Mouse (Mus musculus): ENCODE measurements around the gene Psma1. TPM values are rescaled to one million over a fixed set of nuclear protein-coding genes. Genes with fewer than 3 reads are reported as not detected.

Psma1 gene
- polyA plus RNA-seq, 1 experiment from 2014 or later, result 394 TPM

GRCm38 (mm10) chr7:114309020-114309419 lies 33.1 kb upstream of the Psma1 start:
- no peak overlapping the region for H3K9ac ChIP-seq (replicated peaks; ENCODE audit: low read depth, low read length)
- WGBS, result 69% methylated on average over 4 of the region's 4 CpGs
- H3K4me1 ChIP-seq (replicated peaks; ENCODE audit: control insufficient read depth, insufficient read depth, low read length), result peaks cover 5% of the 10 kb centered on the region; the same call in 1 of the 2 replicates
- no peaks in the 10 kb centered on the region for H3K36me3 ChIP-seq (ENCODE audit: control insufficient read depth, insufficient read depth)
- no peaks in the 10 kb centered on the region for H3K9me3 ChIP-seq (ENCODE audit: control insufficient read depth, low read length)
- H3K27ac ChIP-seq (ENCODE audit: low read length), result no peak overlapping the region
- H3K4me2 ChIP-seq (ENCODE audit: low read length), result no peak overlapping the region
- no peak overlapping the region for H3K4me3 ChIP-seq (replicated peaks; ENCODE audit: low read length)
- H3K27me3 ChIP-seq (replicated peaks; ENCODE audit: control insufficient read depth, insufficient read depth, low read length), result no peaks in the 10 kb centered on the region; the same call in 1 of the 2 replicates
- no peak for ATAC-seq

- H3K4me3 ChIP-seq (replicated peaks; ENCODE audit: low read length), result no peak overlapping the region
- no peak overlapping the region for H3K27ac ChIP-seq (ENCODE audit: low read length)
- no peak overlapping the region for H3K9ac ChIP-seq (replicated peaks; ENCODE audit: low read depth, low read length)
- no peak overlapping the region for H3K4me2 ChIP-seq (ENCODE audit: low read length)
- H3K9me3 ChIP-seq (ENCODE audit: control insufficient read depth, low read length), result no peaks in the 10 kb centered on the region
- no peak for ATAC-seq
- H3K36me3 ChIP-seq (ENCODE audit: control insufficient read depth, insufficient read depth), result no peaks in the 10 kb centered on the region
- no peaks in the 10 kb centered on the region for H3K27me3 ChIP-seq (replicated peaks; ENCODE audit: control insufficient read depth, insufficient read depth, low read length)
- H3K4me1 ChIP-seq (replicated peaks; ENCODE audit: control insufficient read depth, insufficient read depth, low read length), result no peaks in the 10 kb centered on the region
- WGBS, result 77% methylated on average over 4 of the region's 4 CpGs
These were observed 25.4 kb upstream of the Psma1 start for GRCm38 (mm10) chr7:114301293-114301782.

GRCm38 (mm10) chr7:114300782-114301181 lies 24.9 kb upstream of the Psma1 start:
- 93% methylated on average over 2 of the region's 2 CpGs for WGBS
- Histone ChIP-seq H3K27me3 (replicated peaks; ENCODE audit: control insufficient read depth, insufficient read depth, low read length) (no peaks in the 10 kb centered on the region), H3K4me2 (ENCODE audit: low read length) (no peak overlapping the region), H3K9ac (replicated peaks; ENCODE audit: low read depth, low read length) (no peak overlapping the region), H3K4me1 (replicated peaks; ENCODE audit: control insufficient read depth, insufficient read depth, low read length) (no peaks in the 10 kb centered on the region), H3K27ac (ENCODE audit: low read length) (no peak overlapping the region), H3K4me3 (replicated peaks; ENCODE audit: low read length) (no peak overlapping the region), H3K36me3 (ENCODE audit: control insufficient read depth, insufficient read depth) (no peaks in the 10 kb centered on the region), H3K9me3 (ENCODE audit: control insufficient read depth, low read length) (no peaks in the 10 kb centered on the region)
- ATAC-seq, result no peak

GRCm38 (mm10) chr7:114299247-114299646 lies 23.3 kb upstream of the Psma1 start:
- H3K9ac ChIP-seq (replicated peaks; ENCODE audit: low read depth, low read length), result no peak overlapping the region
- ATAC-seq, result no peak
- no peaks in the 10 kb centered on the region for H3K4me1 ChIP-seq (replicated peaks; ENCODE audit: control insufficient read depth, insufficient read depth, low read length)
- no peaks in the 10 kb centered on the region for H3K27me3 ChIP-seq (replicated peaks; ENCODE audit: control insufficient read depth, insufficient read depth, low read length)
- no peaks in the 10 kb centered on the region for H3K36me3 ChIP-seq (ENCODE audit: control insufficient read depth, insufficient read depth)
- 61% methylated on average over 4 of the region's 4 CpGs for WGBS
- no peaks in the 10 kb centered on the region for H3K9me3 ChIP-seq (ENCODE audit: control insufficient read depth, low read length)
- no peak overlapping the region for H3K27ac ChIP-seq (ENCODE audit: low read length)
- H3K4me3 ChIP-seq (replicated peaks; ENCODE audit: low read length), result no peak overlapping the region
- no peak overlapping the region for H3K4me2 ChIP-seq (ENCODE audit: low read length)

GRCm38 (mm10) chr7:114294698-114295097 lies 18.8 kb upstream of the Psma1 start:
- Histone ChIP-seq H3K9me3 (ENCODE audit: control insufficient read depth, low read length) (no peaks in the 10 kb centered on the region), H3K4me2 (ENCODE audit: low read length) (no peak overlapping the region), H3K27ac (ENCODE audit: low read length) (no peak overlapping the region), H3K36me3 (ENCODE audit: control insufficient read depth, insufficient read depth) (no peaks in the 10 kb centered on the region), H3K27me3 (replicated peaks; ENCODE audit: control insufficient read depth, insufficient read depth, low read length) (no peaks in the 10 kb centered on the region), H3K4me3 (replicated peaks; ENCODE audit: low read length) (no peak overlapping the region), H3K9ac (replicated peaks; ENCODE audit: low read depth, low read length) (no peak overlapping the region), H3K4me1 (replicated peaks; ENCODE audit: control insufficient read depth, insufficient read depth, low read length) (peaks cover 5% of the 10 kb centered on the region)
- ATAC-seq, result no peak
- WGBS, result 86% methylated on average over 5 of the region's 5 CpGs

- no peaks in the 10 kb centered on the region for H3K9me3 ChIP-seq (ENCODE audit: control insufficient read depth, low read length)
- WGBS, result 85% methylated on average over 5 of the region's 5 CpGs
- no peak overlapping the region for H3K4me3 ChIP-seq (replicated peaks; ENCODE audit: low read length)
- no peaks in the 10 kb centered on the region for H3K36me3 ChIP-seq (ENCODE audit: control insufficient read depth, insufficient read depth)
- no peak for ATAC-seq
- H3K4me2 ChIP-seq (ENCODE audit: low read length), result no peak overlapping the region
- H3K4me1 ChIP-seq (replicated peaks; ENCODE audit: control insufficient read depth, insufficient read depth, low read length), result peaks cover 5% of the 10 kb centered on the region
- H3K9ac ChIP-seq (replicated peaks; ENCODE audit: low read depth, low read length), result no peak overlapping the region
- H3K27ac ChIP-seq (ENCODE audit: low read length), result no peak overlapping the region
- no peaks in the 10 kb centered on the region for H3K27me3 ChIP-seq (replicated peaks; ENCODE audit: control insufficient read depth, insufficient read depth, low read length)
These were observed 18.0 kb upstream of the Psma1 start for GRCm38 (mm10) chr7:114293903-114294302.

GRCm38 (mm10) chr7:114292501-114292971 lies 16.6 kb upstream of the Psma1 start:
- H3K27me3 ChIP-seq (replicated peaks; ENCODE audit: control insufficient read depth, insufficient read depth, low read length), result no peaks in the 10 kb centered on the region
- no peak overlapping the region for H3K27ac ChIP-seq (ENCODE audit: low read length)
- H3K4me1 ChIP-seq (replicated peaks; ENCODE audit: control insufficient read depth, insufficient read depth, low read length), result peaks cover 5% of the 10 kb centered on the region
- H3K36me3 ChIP-seq (ENCODE audit: control insufficient read depth, insufficient read depth), result no peaks in the 10 kb centered on the region
- H3K4me2 ChIP-seq (ENCODE audit: low read length), result peak overlapping the region; percentile 39
- peak; percentile 50; the same call in 1 of the 2 replicates for ATAC-seq
- H3K9me3 ChIP-seq (ENCODE audit: control insufficient read depth, low read length), result no peaks in the 10 kb centered on the region
- H3K9ac ChIP-seq (replicated peaks; ENCODE audit: low read depth, low read length), result 0 out of 2 replicates have a peak overlapping the region, but pooled peaks have one; percentile 19
- WGBS, result 7% methylated on average over 12 of the region's 12 CpGs
- peak overlapping the region; percentile 24 for H3K4me3 ChIP-seq (replicated peaks; ENCODE audit: low read length)

GRCm38 (mm10) chr7:114291461-114292335 lies 15.8 kb upstream of the Psma1 start:
- Histone ChIP-seq H3K9ac (replicated peaks; ENCODE audit: low read depth, low read length) (no peak overlapping the region), H3K27me3 (replicated peaks; ENCODE audit: control insufficient read depth, insufficient read depth, low read length) (no peaks in the 10 kb centered on the region), H3K4me2 (ENCODE audit: low read length) (no peak overlapping the region), H3K27ac (ENCODE audit: low read length) (no peak overlapping the region), H3K4me3 (replicated peaks; ENCODE audit: low read length) (no peak overlapping the region), H3K9me3 (ENCODE audit: control insufficient read depth, low read length) (no peaks in the 10 kb centered on the region), H3K4me1 (replicated peaks; ENCODE audit: control insufficient read depth, insufficient read depth, low read length) (peaks cover 5% of the 10 kb centered on the region), H3K36me3 (ENCODE audit: control insufficient read depth, insufficient read depth) (no peaks in the 10 kb centered on the region)
- no peak for ATAC-seq
- WGBS, result 40% methylated on average over 15 of the region's 15 CpGs

- WGBS, result 51% methylated on average over 5 of the region's 5 CpGs
- H3K9me3 ChIP-seq (ENCODE audit: control insufficient read depth, low read length), result no peaks in the 10 kb centered on the region
- no peak overlapping the region for H3K4me3 ChIP-seq (replicated peaks; ENCODE audit: low read length)
- H3K36me3 ChIP-seq (ENCODE audit: control insufficient read depth, insufficient read depth), result no peaks in the 10 kb centered on the region
- peak overlapping the region; percentile 39; the same call in 1 of the 2 replicates for H3K27ac ChIP-seq (ENCODE audit: low read length)
- peaks cover 5% of the 10 kb centered on the region for H3K4me1 ChIP-seq (replicated peaks; ENCODE audit: control insufficient read depth, insufficient read depth, low read length)
- no peak overlapping the region for H3K9ac ChIP-seq (replicated peaks; ENCODE audit: low read depth, low read length)
- ATAC-seq, result peak; percentile 79
- H3K27me3 ChIP-seq (replicated peaks; ENCODE audit: control insufficient read depth, insufficient read depth, low read length), result no peaks in the 10 kb centered on the region
- H3K4me2 ChIP-seq (ENCODE audit: low read length), result no peak overlapping the region
These were observed 14.2 kb upstream of the Psma1 start for GRCm38 (mm10) chr7:114290078-114290506.

Measured in forebrain, embryonic 16.5 days (tissue).